Mouse (Mus musculus) frontal cortex, postnatal 36 days (tissue): ENCODE results near the gene Krt222.

Experiments used
- DNase-seq, 2 experiments: peaks; one replicate each; pipeline ENCODE4 v3.0.0; 2022; ENCODE audit warnings: low spot score in 2 of 2

Gene Krt222

DNA sequence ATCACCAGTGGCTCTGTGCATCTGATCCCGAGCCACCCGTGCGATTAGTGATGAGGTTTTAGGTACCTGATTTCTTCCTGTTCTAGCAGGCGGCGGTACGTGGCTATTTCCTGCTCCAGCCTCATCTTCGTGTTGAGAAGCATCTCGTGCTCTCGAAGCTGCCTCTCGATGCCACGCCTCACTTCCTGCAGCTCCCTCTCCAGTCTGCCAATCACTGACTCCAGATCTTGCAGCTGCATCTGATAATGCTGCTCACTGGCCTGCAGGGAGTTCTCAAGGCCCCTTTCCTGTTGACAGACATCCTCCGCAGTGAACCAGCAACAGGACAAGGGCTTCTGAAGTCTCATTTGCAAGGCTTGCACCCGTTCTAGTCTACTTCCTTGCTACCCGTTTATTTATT is 5.4 kb downstream of the Krt222 start:
- DNase-seq = no peak

DNA sequence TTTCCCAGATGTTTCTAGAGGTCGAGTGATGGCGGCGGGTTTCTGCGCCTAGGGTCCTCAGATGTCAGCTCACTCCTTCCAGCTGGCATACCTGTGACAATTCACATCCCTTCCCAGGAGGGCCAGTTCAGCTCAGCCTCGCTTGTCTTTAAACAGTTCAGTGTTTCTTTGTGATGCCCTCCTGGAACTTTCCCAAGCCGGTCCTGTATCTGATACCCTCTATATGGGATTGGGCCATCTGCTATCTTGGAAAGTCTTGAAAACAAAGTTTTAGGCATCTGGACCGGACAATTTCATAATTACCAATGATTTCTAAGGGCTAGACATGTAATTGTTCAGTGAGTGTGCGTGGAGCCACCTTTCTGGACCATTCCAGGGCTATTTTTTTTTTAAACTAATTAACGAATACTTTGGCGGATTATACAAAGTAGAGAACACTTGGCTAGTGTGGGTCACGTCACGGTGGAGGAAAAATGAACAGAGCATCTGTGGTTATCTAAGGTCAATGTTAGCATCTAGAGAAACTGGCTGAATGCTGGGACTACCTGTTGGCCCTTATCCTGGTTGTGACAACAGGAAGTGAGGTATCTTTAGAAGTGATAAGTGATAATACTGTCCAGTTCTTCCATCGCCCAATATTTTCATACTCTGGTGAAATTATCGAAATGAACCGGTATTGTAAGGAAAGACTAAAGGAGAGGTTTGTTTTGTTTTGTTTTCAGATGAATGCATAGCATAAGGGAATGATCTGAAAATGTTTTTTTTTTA is 12.7 kb downstream of the Krt222 start:
- no peak for DNase-seq

DNA sequence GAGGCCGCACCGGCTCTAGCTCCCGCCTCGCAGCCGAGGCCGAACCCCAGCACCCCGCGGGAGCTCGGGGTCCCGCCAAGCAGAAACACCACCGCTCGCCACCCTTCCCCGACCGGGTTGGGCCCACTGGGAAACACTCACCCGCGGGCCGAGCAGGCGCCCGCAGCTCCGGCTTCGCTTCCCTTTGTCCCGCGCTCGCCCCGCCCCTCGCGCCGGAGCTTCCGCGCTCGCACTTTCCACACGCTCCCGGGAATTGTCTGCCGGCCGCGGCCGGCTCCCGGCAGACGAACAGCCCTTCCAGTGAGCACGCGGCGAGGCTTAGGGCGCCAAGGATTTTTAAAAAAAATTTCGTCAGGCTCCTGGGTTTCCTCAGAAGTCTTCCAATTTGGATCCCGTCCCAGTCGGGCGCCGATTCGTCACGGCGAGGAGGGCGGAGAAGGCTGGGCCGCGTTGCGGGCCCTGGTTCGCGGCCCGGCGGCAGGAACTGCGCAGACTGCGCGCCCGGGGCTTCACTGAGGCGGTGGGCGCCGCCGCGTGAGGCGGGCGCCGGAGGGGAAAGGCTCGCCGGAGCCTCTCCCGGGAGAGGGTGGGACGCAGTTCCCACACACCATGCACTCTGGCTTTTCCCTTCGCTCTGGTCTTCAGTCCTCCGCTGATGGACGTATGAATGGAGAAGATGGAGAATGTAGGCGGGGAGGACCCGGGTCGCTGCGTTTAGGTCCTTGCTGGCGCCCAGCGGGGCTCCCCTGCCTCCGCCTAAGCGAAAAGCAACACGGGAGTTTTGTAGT is 13.4 kb downstream of the Krt222 start, which contains the start of gene Smarce1:
Gene Smarce1, minus strand, starts transcription at position 757 of the 788 bp plus-strand sequence.
- peak; percentile 72 to 75 for DNase-seq

DNA sequence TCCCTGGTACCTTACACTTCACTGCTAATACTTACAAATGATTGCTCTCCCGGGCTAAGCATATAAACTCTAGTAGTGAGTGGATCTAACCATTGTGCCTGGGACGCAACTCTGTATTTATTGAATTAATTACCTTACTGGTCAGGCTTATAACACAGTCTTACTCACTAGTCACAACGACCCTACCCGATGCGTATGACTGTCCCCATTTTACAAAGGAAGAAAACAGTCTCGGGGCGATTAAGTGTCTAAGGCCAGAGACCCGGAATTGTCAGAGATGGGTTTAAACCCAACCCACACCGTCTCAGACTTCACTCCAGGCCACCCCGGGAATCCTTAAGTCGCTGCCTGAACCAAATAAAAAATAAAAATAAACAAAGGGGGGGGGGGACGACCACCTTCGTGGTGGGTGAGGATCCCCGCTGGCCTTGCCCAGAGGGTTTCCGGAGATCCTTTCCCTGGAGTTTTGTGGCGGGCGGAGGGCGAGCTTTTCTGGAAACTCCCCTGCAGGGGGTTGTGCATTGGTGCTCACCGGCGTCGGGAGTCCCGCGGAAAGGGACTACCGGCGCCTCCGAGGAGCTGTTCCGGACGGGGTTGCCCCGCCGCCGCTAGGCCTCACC is 14.1 kb downstream of the Krt222 start:
- no peak for DNase-seq

DNA sequence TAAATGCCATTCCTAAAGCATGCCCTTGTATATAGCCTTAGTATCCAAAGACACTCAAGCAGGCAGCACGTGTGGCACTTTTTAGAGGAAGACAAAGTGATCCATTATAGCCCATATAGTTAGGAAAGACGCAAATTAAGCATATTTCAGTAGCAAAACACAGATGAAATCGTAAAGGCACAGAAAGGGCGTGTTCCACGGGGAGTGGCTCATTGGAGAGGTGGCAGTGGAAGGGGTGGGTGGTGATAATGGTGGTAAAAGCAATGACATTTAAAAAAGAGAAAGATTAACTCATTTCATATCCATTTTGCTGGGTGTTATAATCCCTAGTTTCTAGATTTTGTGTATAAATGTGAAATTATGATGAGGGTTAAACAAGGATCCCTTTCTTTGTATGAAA is 17.6 kb downstream of the Krt222 start:
- DNase-seq = no peak

DNA sequence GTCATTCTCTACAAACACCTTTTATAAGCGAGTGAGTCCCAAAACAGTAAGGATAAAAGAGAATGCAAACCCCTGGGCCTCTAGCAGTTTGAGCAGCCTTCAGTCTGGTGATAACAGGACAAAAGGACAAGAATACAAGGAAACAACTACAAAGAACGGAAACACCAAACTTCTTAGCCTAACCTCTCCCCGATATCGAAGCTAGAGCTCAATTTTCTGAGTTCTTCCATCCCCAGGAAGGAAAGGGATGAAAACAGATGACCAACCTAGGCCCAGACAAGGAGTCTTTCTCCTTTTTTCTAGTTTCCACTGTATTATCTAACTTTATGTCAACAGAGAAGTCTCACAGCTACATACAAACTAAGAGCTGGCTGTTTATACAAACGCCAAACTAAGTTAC is 20.6 kb downstream of the Krt222 start:
- no peak for DNase-seq

DNA sequence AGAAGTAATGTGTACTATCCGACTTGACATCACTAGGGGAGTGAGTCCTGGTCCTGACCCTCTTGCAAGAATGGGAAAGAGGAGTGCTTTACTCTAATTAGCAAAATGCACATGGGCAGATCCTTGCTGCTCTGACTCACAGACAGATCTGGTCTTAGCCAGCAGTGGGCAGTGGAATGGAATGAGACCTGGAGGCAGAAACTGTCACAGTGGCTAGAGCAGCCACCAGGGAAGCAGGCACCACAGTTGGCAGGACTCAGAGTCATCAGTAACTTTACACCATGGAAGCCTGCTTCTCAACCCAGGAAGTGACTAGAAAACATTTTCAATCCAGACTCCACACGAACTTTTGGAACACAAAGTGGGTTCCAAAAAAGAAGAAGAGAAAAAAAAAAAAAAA is 22.1 kb downstream of the Krt222 start:
- DNase-seq = no peak

DNA sequence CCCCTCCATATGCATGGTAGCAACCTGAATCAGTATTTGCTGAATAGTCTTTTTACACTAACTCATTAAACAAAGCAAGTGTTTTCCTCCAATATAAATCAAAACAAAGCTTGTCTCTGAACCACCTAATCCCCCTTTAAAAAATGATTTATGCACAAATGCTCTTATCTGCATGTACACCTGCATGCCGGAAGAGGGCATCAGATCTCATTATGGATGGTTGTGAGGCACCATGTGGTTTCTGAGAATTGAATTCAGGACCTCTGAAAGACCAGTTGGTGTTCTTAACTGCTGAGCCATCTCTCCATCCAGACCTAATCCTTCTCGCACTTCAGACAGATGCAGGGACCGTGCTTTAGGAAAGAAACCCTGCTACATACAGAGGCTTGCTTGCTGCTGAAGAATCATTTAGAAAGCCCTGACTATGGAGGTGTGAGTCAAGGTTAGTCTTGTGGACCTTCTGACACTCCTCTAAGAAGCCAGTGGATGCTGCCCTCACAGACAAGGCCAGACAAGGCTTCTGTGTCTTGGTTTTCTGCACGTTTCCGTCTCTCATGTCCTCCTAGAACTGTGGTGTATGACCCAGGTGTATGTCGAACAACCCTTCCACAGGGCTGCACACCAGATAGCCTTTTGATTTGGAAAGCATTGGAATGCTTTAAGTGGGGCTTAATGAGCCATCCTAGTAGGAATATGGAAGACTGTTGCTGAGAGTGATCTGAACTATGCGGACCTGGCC is 26.5 kb downstream of the Krt222 start:
- DNase-seq = no peak

DNA sequence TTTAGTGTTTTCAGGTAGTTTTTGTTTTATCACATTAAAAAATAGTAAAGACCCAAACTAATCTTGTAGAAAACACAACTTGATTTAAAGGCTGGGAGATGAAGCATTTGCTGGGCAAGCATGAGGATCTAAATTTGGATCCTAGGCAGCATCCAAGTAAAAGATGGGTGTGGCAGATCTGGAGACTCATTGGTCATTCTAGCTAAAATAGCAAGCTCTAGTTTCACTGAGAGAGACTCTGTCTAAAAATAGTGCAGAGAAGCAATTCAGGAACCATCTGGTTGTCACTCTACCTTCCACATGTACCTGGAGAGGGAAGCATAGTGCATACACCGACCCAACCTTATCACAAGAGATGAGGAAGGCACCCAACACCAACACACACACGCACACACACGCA is 27.7 kb downstream of the Krt222 start:
- DNase-seq = peak in 1 of 2 experiments; percentile 37

DNA sequence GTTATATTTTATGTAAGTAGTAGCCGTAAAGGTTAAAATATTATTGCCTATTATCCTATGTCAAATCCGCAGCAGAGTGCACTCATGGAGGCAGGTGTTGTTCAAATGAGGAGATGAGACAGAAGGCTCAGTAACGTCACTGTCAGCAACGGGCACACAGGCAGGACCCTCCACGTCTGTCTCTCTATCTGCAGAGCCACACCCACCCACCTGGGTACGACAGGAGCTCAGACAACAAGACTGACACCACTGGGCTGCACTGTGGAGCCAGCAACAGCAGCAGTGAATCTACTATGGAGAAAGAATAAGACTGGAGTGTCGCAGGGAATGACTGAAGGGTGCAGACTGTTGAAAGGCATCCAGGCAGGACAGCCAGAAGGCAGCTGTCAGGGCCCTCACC is 31.2 kb downstream of the Krt222 start:
- DNase-seq = no peak

DNA sequence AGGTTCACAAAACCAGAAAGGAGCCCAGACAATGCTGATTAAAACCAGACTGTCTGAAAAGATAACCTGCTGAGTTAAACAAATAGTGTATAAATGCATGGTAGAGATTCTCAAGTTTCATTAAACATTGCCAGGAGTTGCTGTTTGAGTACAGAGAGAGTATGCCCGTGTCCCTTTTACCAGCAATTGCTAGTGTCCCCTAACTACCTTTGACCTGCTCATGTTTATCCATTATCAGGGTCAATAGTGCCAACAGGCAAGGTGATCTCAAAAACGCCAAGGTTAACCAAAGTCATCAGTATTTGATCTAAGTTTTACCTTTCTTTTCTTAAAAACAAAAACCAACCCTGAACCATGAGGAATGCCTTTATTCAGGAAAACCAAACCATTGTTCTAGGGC is 31.9 kb downstream of the Krt222 start:
- no peak for DNase-seq

DNA sequence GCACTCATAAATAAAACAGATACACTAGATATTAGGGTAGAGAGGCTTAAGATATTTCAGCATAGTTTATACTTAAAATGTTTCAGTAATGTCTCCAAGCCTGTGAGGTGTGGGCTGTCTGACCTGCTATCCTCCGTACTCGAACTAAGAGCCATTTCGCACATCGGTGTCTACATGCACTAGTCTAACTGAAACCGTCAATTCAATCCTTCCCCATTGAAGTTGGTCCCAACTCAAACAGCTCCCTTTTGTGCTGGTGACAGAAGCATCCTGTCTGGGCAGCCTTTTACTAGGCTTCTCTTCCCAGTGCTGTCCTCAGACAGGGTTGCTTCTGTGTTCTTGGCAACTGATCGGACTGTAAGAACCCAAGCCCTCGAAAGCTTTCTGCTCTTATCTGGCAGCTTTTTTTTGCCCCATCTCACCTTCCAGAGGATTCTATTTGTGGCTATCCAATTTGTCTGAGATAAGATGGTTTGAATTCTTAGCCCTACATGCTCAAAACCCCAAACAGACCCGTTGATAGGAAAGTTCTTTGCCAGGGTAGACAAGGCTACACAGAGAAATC is 35.7 kb downstream of the Krt222 start:
- no peak for DNase-seq

DNA sequence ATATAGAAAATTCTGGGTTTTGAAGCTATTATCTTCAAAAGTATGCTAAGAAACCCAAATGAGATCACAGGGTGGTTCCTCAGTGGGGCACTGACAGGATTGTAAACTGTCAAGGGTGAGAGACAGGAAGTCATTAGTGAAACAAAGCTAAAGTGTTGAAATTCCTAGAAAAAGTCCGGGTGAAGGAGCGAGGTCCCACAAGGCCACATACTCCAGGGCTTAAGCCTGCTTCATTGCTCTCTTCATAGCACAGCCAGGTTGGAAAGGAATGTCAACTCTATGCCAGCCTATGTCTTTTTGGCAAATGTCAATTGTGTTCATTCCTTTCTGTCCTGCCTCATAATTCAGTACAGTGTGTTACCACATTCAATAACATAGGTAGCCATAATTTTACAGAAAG is 36.4 kb downstream of the Krt222 start:
- no peak for DNase-seq

DNA sequence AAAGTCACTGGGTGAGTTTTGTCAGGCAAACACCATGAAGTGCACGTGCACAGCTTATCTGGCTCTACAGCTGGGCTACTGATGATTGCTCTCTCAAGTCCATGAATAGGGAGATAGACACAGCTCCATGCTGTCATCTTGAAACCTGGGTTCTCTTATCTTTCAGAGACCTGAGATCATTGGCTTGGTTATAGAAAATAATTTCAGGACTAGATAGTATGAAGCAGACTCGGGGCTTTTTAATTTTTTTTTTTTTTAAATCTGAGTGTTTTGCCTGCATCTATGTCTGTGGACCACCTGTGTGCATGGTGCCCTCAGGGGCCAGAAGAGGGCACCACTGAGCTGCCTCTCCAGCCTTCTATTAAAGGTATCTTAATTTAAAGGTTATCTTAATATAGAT is 36.9 kb downstream of the Krt222 start:
- DNase-seq = no peak

DNA sequence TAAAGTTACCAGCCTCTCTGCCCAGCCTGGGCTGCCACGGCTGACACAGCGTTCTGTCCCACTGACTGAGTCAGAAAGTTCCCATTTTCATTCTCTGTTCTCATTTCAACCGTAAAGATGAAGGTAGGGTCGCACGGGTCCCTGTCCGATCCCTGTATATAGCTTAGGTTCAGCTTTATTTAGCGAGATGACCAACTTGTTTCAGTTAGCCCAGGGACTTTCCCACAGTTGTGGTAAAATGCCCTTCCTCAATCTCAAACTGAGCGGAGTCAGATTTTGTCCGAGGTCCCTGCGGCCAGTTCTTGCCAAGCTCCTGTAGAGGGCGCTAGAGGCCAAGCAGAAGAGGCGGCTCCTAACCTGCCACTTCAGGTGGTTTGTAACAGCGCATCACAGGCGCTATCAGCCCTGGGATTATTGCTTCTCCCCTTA is 54.7 kb downstream of the Krt222 start:
- peak; percentile 33 to 46 for DNase-seq

DNA sequence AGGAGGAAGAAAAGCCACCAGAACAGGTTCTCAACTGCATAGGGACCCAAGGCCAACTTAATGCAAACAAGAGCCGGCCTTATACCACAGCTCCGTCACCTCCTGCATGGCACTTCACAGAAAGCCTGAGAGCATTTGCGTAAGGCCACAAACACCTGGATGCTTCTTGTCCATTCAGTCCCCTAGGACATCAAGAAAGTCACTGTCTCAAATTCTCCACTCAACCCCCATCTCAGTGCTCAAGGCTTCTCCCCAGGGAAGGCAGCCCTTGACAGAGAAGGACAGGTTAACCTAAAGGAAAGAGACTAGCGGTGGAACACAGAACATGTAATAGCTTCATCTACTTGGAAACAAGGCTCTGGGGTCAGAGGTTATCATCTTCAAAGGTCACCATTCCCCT is 56.5 kb downstream of the Krt222 start:
- DNase-seq = no peak

DNA sequence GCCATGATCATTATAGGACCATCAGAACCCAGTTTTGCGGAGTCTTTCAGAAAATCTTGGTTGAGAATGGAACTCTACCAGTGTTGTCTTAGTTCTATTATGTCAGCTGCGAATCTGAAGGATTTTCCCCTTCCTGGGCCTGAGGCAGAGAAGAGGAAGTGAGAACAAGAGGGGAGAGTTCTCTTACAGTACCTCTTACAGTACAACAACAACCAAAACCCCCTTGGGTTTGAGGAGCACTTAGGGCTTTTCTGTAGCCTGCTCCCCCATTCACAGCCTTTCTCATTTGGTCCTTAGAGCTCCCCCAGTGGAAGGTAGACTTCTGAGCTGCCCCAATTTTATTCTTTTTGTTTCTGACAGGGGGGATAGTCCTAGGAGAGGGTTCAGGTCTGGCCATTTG is 57.0 kb downstream of the Krt222 start:
- no peak for DNase-seq
